Comparison of ENCODE assay signal across 8 mouse cellular contexts in genomic region chr8:127064361-127065112, GRCm38 (mm10). TPM values are rescaled to one million over a fixed set of nuclear protein-coding genes. Genes with fewer than 3 reads are reported as not detected.
DNase-seq lines count a peak whose midpoint lies in the region; ATAC-seq and TF ChIP-seq lines count a peak whose summit lies in the region.

No protein-coding gene starts in this region.

- peaks cover 31% of the 10 kb centered on the region for H3K4me1 ChIP-seq in forebrain, embryonic 15.5 days
- H3K4me1 ChIP-seq in lung, postnatal 0 days (ENCODE audit: insufficient read depth, low read depth, low read length), result peaks cover 6% of the 10 kb centered on the region; the same call in 1 of the 2 replicates

- TF ChIP-seq EP300 in lung, postnatal 0 days (IDR thresholded peaks at IDR 0.05), result no peak

- peak; percentile 68 for DNase-seq in NIH3T3 (ENCODE audit: low read depth)
- peak; percentile 32 for DNase-seq in cerebellum, adult 11-12 months
- peak; percentile 61 for DNase-seq in heart, postnatal 14 days
- DNase-seq in kidney, postnatal 4 days, result peak; percentile 70 to 81
- DNase-seq in lung, postnatal 0 days (ENCODE audit: low spot score), result peak; percentile 68
- peak; percentile 23 for DNase-seq in retina, postnatal 7 days (ENCODE audit: low read depth, low spot score)

- H3K4me3 ChIP-seq in forebrain, embryonic 15.5 days, result peak overlapping the region; percentile 97
- H3K4me3 ChIP-seq in lung, postnatal 0 days (ENCODE audit: low read depth, low read length), result peak overlapping the region; percentile 73

- no peak for TF ChIP-seq CTCF in lung, postnatal 0 days (IDR thresholded peaks at IDR 0.05)

- intact Hi-C loops in heart, postnatal 14 days (cut with DNase I), result loop anchor here (5.0 kb wide), 3 partner anchors 43 to 113 kb away; no protein-coding TSS in a partner anchor

- no peaks in the 10 kb centered on the region for H3K9me3 ChIP-seq in forebrain, embryonic 15.5 days
- H3K9me3 ChIP-seq in lung, postnatal 0 days (ENCODE audit: low read length), result no peaks in the 10 kb centered on the region

- peak overlapping the region; percentile 91 for H3K4me2 ChIP-seq in forebrain, embryonic 15.5 days (replicated peaks)
- H3K4me2 ChIP-seq in lung, postnatal 0 days (replicated peaks; ENCODE audit: low read depth, low read length), result peak overlapping the region; percentile 63

- no peaks in the 10 kb centered on the region for H3K27me3 ChIP-seq in forebrain, embryonic 15.5 days
- H3K27me3 ChIP-seq in lung, postnatal 0 days (replicated peaks; ENCODE audit: insufficient read depth, low read length), result no peaks in the 10 kb centered on the region

- peak; percentile 57 for ATAC-seq in forebrain, embryonic 15.5 days (replicated peaks)
- peak; percentile 50 for ATAC-seq in lung, postnatal 0 days
- no peak for ATAC-seq in monocyte, adult 5-6 weeks (replicated peaks; ENCODE audit: insufficient number of reproducible peaks, low FRiP score, low TSS enrichment, poor library complexity, severe bottlenecking)

- under 1% methylated on average over 77 of the region's 80 CpGs for WGBS in forebrain, embryonic 15.5 days
- under 1% methylated on average over 42 of the region's 80 CpGs for WGBS in lung, postnatal 0 days

- no peaks in the 10 kb centered on the region for H3K36me3 ChIP-seq in forebrain, embryonic 15.5 days
- no peaks in the 10 kb centered on the region for H3K36me3 ChIP-seq in lung, postnatal 0 days (ENCODE audit: insufficient read depth, low read length)

- H3K27ac ChIP-seq in forebrain, embryonic 15.5 days (replicated peaks), result peak overlapping the region; percentile 94
- peak overlapping the region; percentile 92 for H3K27ac ChIP-seq in lung, postnatal 0 days (ENCODE audit: low read length)

- H3K9ac ChIP-seq in forebrain, embryonic 15.5 days (replicated peaks), result peak overlapping the region; percentile 86
- peak overlapping the region; percentile 79 for H3K9ac ChIP-seq in lung, postnatal 0 days (replicated peaks; ENCODE audit: low read depth)

RNA-seq across cellular contexts. Expression of gene Pard3, which starts 0.8 kb away (rescaled TPM):
- polyA plus RNA-seq in forebrain, embryonic 15.5 days (2015; fragmentation: Nextera tagmentation; extraction: Ambion mirVana), result 18.0 and 18.6 TPM in 2 replicates
- 10 to 100 TPM; 28.8 to 31.5 TPM for total RNA-seq in heart, postnatal 14 days (2021)
- 13.2 and 16.2 TPM in 2 replicates for polyA plus RNA-seq in lung, postnatal 0 days (2015; fragmentation: Nextera tagmentation; extraction: Ambion mirVana)
- total RNA-seq in monocyte, adult 5-6 weeks (2017), result not detected in 3 replicates

Comparison
In these comparisons a context has a peak if more than half of its experiments do, and no peak if none do; other contexts are left out.
1. DNase-seq: peak in every context shown above with its lines; median percentile 76 in kidney, postnatal 4 days; 68 in NIH3T3; 68 in lung, postnatal 0 days; 61 in heart, postnatal 14 days; 32 in cerebellum, adult 11-12 months; 23 in retina, postnatal 7 days.
2. RNA of gene Pard3, which starts 0.8 kb away (total RNA-seq): 28.8 to 31.5 TPM in heart, postnatal 14 days; not detected in monocyte, adult 5-6 weeks; every median in the first group is over 10 times any median in the second.